Mouse (Mus musculus): ENCODE results near the gene Pet2.

The Pet2 gene

GRCm38 (mm10) chrX:89409589-89409988 lies at the start of gene Pet2:
TSS of gene Pet2 (minus strand) at chrX:89409689.
- DNase-seq (ENCODE audit: low read depth, low spot score), result no peak
